Mouse (Mus musculus) heart, adult 2 months (tissue): ENCODE measurements around the gene Zfp488.

Experiments used
- CTCF ChIP-seq: fragments of 200-600 bp; IDR thresholded peaks from 2 replicates; pipeline ENCODE4 v1.8.1; 2022; ENCODE audit warnings: antibody characterized with exemption, mild to moderate bottlenecking, moderate library complexity
- EP300 ChIP-seq: fragments of 200-500 bp; IDR thresholded peaks from 2 replicates; pipeline ENCODE4 v1.6.1; 2011; ENCODE audit warnings: low read depth, low read length, control low read depth; ENCODE audit not compliant: insufficient read depth
- POLR2A ChIP-seq: fragments of 200-500 bp; IDR thresholded peaks from 2 replicates; pipeline ENCODE4 v1.6.1; 2011; ENCODE audit warnings: mild to moderate bottlenecking, low read depth, low read length, control low read depth; ENCODE audit not compliant: insufficient read depth

DNA sequence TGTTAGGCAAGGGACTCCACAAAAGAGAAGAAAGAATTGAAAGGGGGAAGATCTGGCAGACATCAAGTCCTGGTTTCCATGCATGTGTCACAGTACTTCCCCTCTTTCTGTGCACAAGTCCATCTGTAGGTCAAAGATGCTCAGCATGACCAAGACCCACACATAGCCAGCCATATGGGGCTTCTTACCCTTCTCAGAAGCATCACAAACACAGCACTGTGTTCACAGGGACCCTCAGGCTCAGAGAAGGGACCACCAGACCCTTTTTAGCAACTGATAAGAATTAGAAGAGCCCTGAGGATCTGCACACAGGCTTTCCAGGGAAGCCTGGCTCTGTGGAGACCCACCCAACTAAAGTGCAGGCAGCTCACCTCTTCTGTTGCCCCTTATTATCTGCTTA lies 21.5 kb upstream of the Zfp488 start:
- TF ChIP-seq EP300 (no peak), CTCF (no peak), POLR2A (no peak)
